Mouse (Mus musculus): ENCODE data around the gene Lats2. TPM values are rescaled to one million over a fixed set of nuclear protein-coding genes. Genes with fewer than 3 reads are reported as not detected.
A peak's percentile ranks its signal among the peaks of the same experiment; 100 is the strongest.

Lats2 gene
- total and polyA plus RNA-seq, 3 experiments = 1.1 to 4.0 (median 1.5) TPM

GRCm38 (mm10) chr14:57684579-57684978 lies 73.6 kb downstream of the Lats2 start:
- Histone ChIP-seq H3K4me3 (replicated peaks in 1 of 3; ENCODE audit: low read depth in 2 of 3, low read length in 2 of 3, poor library complexity in 1 of 3) (no peak overlapping the region), H3K4me2 (ENCODE audit: insufficient read depth, low read depth, poor library complexity, severe bottlenecking) (no peak overlapping the region), H3K27ac (ENCODE audit: insufficient read depth, low read depth) (no peak overlapping the region), H3K27me3 (replicated peaks) (peaks cover 2% of the 10 kb centered on the region), H3K4me1 (ENCODE audit: control insufficient read depth in 1 of 2, insufficient read depth in 2 of 2) (peaks cover 0 to 4% of the 10 kb centered on the region in 2 experiments; a peak in 1 of 4 replicates), H3K36me3 (replicated peaks in 1 of 2; ENCODE audit: control insufficient read depth in 1 of 2, insufficient read depth in 1 of 2, low read length in 1 of 2) (no peaks in the 10 kb centered on the region), H3K9ac (ENCODE audit: insufficient read depth, low read depth) (no peak overlapping the region), H3K79me2 (replicated peaks; ENCODE audit: control insufficient read depth, extremely low read depth, insufficient read depth, poor library complexity, severe bottlenecking) (no peaks in the 10 kb centered on the region), H3K9me3 (replicated peaks; ENCODE audit: low read length) (no peaks in the 10 kb centered on the region)
- dilution Hi-C loops (cut with MboI; ENCODE audit: extremely low pct_ligation_motif_present, extremely low pct_unique_long_range_greater_than_20kb, low sequenced_read_pairs) = no loop called here
- peak; percentile 67 for DNase-seq (ENCODE audit: extremely low read depth)
- TF ChIP-seq SMC3 (IDR thresholded peaks at IDR 0.05; ENCODE audit: low read depth, low read length) (peak; percentile 80), ZC3H11A (IDR thresholded peaks at IDR 0.05; ENCODE audit: low read depth, low read length) (peak; percentile 45; the same call in 1 of the 2 replicates), CHD2 (IDR thresholded peaks at IDR 0.05; ENCODE audit: low read length) (no peak), RAD21 (IDR thresholded peaks at IDR 0.05; ENCODE audit: low read depth, low read length) (peak; percentile 74), ZNF384 (IDR thresholded peaks at IDR 0.05; ENCODE audit: low read depth, low read length) (no peak; the same call in 1 of the 2 replicates), NELFE (IDR thresholded peaks at IDR 0.05; ENCODE audit: low read depth, low read length) (no peak), CTCF (conservative IDR thresholded peaks at IDR 0.05 in 1 of 2, IDR thresholded peaks at IDR 0.05 in 1 of 2; ENCODE audit: low read depth in 2 of 2, low read length in 2 of 2) (peak; percentile 86 to 91)
- in situ Hi-C loops (cut with MboI; ENCODE audit: low pct_ligation_motif_present, low pct_unique_long_range_greater_than_20kb, low sequenced_read_pairs) = loop anchor here (5.0 kb wide), 1 partner anchor 233 kb away; no protein-coding TSS in a partner anchor

- Histone ChIP-seq H3K79me2 (replicated peaks; ENCODE audit: control insufficient read depth, extremely low read depth, insufficient read depth, poor library complexity, severe bottlenecking) (no peaks in the 10 kb centered on the region), H3K4me3 (replicated peaks in 1 of 3; ENCODE audit: low read depth in 2 of 3, low read length in 2 of 3, poor library complexity in 1 of 3) (no peak overlapping the region), H3K9ac (ENCODE audit: insufficient read depth, low read depth) (no peak overlapping the region), H3K36me3 (replicated peaks in 1 of 2; ENCODE audit: control insufficient read depth in 1 of 2, insufficient read depth in 1 of 2, low read length in 1 of 2) (no peaks in the 10 kb centered on the region), H3K9me3 (replicated peaks; ENCODE audit: low read length) (no peaks in the 10 kb centered on the region), H3K4me2 (ENCODE audit: insufficient read depth, low read depth, poor library complexity, severe bottlenecking) (no peak overlapping the region), H3K4me1 (ENCODE audit: control insufficient read depth in 1 of 2, insufficient read depth in 2 of 2) (peaks cover 0 to 4% of the 10 kb centered on the region in 2 experiments; a peak in 1 of 4 replicates), H3K27ac (ENCODE audit: insufficient read depth, low read depth) (no peak overlapping the region), H3K27me3 (replicated peaks) (peaks cover 2% of the 10 kb centered on the region)
- dilution Hi-C loops (cut with MboI; ENCODE audit: extremely low pct_ligation_motif_present, extremely low pct_unique_long_range_greater_than_20kb, low sequenced_read_pairs) = no loop called here
- in situ Hi-C loops (cut with MboI; ENCODE audit: low pct_ligation_motif_present, low pct_unique_long_range_greater_than_20kb, low sequenced_read_pairs) = loop anchor here (5.0 kb wide), 1 partner anchor 235 kb away; no protein-coding TSS in a partner anchor
- no peak for TF ChIP-seq MAZ (IDR thresholded peaks at IDR 0.05; ENCODE audit: low read depth, low read length)
- TF ChIP-seq ZKSCAN1 (IDR thresholded peaks at IDR 0.05; ENCODE audit: borderline replicate concordance, low read depth, low read length) = no peak
- no peak for TF ChIP-seq ZNF384 (IDR thresholded peaks at IDR 0.05; ENCODE audit: low read depth, low read length)
- TF ChIP-seq EP300 (IDR thresholded peaks at IDR 0.05; ENCODE audit: low read length) = no peak
- no peak for TF ChIP-seq USF1 (IDR thresholded peaks at IDR 0.05; ENCODE audit: low read depth, low read length)
- no peak for TF ChIP-seq IRF4 (IDR thresholded peaks at IDR 0.05; ENCODE audit: low read depth, low read length)
- no peak for TF ChIP-seq ETS1 (conservative IDR thresholded peaks at IDR 0.05; ENCODE audit: low read depth, low read length)
- TF ChIP-seq MYC (IDR thresholded peaks at IDR 0.05; ENCODE audit: low read depth, low read length) = no peak
- no peak for TF ChIP-seq MAX (IDR thresholded peaks at IDR 0.05; ENCODE audit: low read length)
- TF ChIP-seq SMC3 (IDR thresholded peaks at IDR 0.05; ENCODE audit: low read depth, low read length) = no peak
- no peak for TF ChIP-seq POLR2AphosphoS2 (IDR thresholded peaks at IDR 0.05; ENCODE audit: low read depth, low read length)
- no peak for TF ChIP-seq HCFC1 (IDR thresholded peaks at IDR 0.05; ENCODE audit: low read depth, low read length)
- TF ChIP-seq TBP (conservative IDR thresholded peaks at IDR 0.05; ENCODE audit: low read depth, low read length) = no peak
- no peak for TF ChIP-seq TCF12 (IDR thresholded peaks at IDR 0.05; ENCODE audit: low read depth, low read length)
- TF ChIP-seq ELF1 (IDR thresholded peaks at IDR 0.05; ENCODE audit: low read depth, low read length) = no peak
- no peak for TF ChIP-seq NELFE (IDR thresholded peaks at IDR 0.05; ENCODE audit: low read depth, low read length)
- TF ChIP-seq CHD1 (IDR thresholded peaks at IDR 0.05; ENCODE audit: low read depth, low read length) = no peak
- TF ChIP-seq POLR2A (IDR thresholded peaks at IDR 0.05; ENCODE audit: low read depth, low read length) = no peak
- no peak for TF ChIP-seq JUN (IDR thresholded peaks at IDR 0.05; ENCODE audit: insufficient read depth, low read depth, low read length)
- DNase-seq (ENCODE audit: extremely low read depth) = no peak
Observed at GRCm38 (mm10) chr14:57682751-57683150, 75.4 kb downstream of the Lats2 start.

All from CH12.LX (cell line).